Mouse (Mus musculus): ENCODE measurements around the gene Gm11077. TPM values are rescaled to one million over a fixed set of nuclear protein-coding genes. Genes with fewer than 3 reads are reported as not detected.

The Gm11077 gene
- polyA plus RNA-seq, 1 experiment from 2014 or later, result not detected

- H3K36me3 ChIP-seq (ENCODE audit: control insufficient read depth, insufficient read depth, low read length), result no peaks in the 10 kb centered on the region
- H3K4me1 ChIP-seq (replicated peaks; ENCODE audit: control insufficient read depth, insufficient read depth, low read length), result no peaks in the 10 kb centered on the region
- WGBS, result 89% methylated on average over 16 of the region's 16 CpGs
- no peaks in the 10 kb centered on the region for H3K9me3 ChIP-seq (ENCODE audit: control insufficient read depth, low read length)
- H3K9ac ChIP-seq (ENCODE audit: low read depth, low read length), result no peak overlapping the region
- no peak overlapping the region for H3K27ac ChIP-seq (ENCODE audit: low read depth, low read length)
- H3K4me3 ChIP-seq (ENCODE audit: low read depth, low read length), result no peak overlapping the region
- DNase-seq (ENCODE audit: low spot score), result no peak
- H3K27me3 ChIP-seq (ENCODE audit: control insufficient read depth, insufficient read depth, low read length), result no peaks in the 10 kb centered on the region
- no peak for ATAC-seq (ENCODE audit: low FRiP score)
- H3K4me2 ChIP-seq (replicated peaks; ENCODE audit: low read depth, low read length), result no peak overlapping the region
Observed at GRCm38 (mm10) chr6:140799435-140800040, 70.5 kb downstream of the Gm11077 start.

- no peaks in the 10 kb centered on the region for H3K27me3 ChIP-seq (ENCODE audit: control insufficient read depth, insufficient read depth, low read length)
- H3K4me2 ChIP-seq (replicated peaks; ENCODE audit: low read depth, low read length), result no peak overlapping the region
- DNase-seq (ENCODE audit: low spot score), result no peak
- no peak overlapping the region for H3K27ac ChIP-seq (ENCODE audit: low read depth, low read length)
- no peak for ATAC-seq (ENCODE audit: low FRiP score)
- WGBS, result 90% methylated on average over 4 of the region's 4 CpGs
- no peak overlapping the region for H3K4me3 ChIP-seq (ENCODE audit: low read depth, low read length)
- no peak overlapping the region for H3K9ac ChIP-seq (ENCODE audit: low read depth, low read length)
- no peaks in the 10 kb centered on the region for H3K4me1 ChIP-seq (replicated peaks; ENCODE audit: control insufficient read depth, insufficient read depth, low read length)
- H3K9me3 ChIP-seq (ENCODE audit: control insufficient read depth, low read length), result no peaks in the 10 kb centered on the region
- H3K36me3 ChIP-seq (ENCODE audit: control insufficient read depth, insufficient read depth, low read length), result no peaks in the 10 kb centered on the region
Observed at GRCm38 (mm10) chr6:140800587-140800986, 71.5 kb downstream of the Gm11077 start.

Other genes starting within 250 kb of the Gm11077 start
- 12.8 and 18.9 TPM in 2 replicates for gene Aebp2, start 106.6 kb upstream of the Gm11077 start, polyA plus RNA-seq (2014; fragmentation: Nextera tagmentation; extraction: Ambion mirVana)